Mouse (Mus musculus) liver, embryonic 16.5 days (tissue): ENCODE results near the gene Tlr9. TPM values are rescaled to one million over a fixed set of nuclear protein-coding genes. Genes with fewer than 3 reads are reported as not detected.

Source experiments
- ATAC-seq: fragments of 200-750 bp; cut with Nextera tagmentation; 2 replicates; pipeline ENCODE4 v1.8.0; 2017; ENCODE audit warnings: low read depth, mild to moderate bottlenecking, moderate number of reproducible peaks, moderate library complexity
- H3K27ac ChIP-seq: fragments of 300-500 bp; sonication (generic); 2 replicates; pipeline ENCODE4 v1.5.1; 2014; ENCODE audit warnings: mild to moderate bottlenecking, low read length
- H3K27me3 ChIP-seq: fragments of 300-500 bp; sonication (generic); 2 replicates; pipeline ENCODE4 v1.6.1; 2014; ENCODE audit warnings: low read depth, low read length, mixed read lengths; ENCODE audit not compliant: control insufficient read depth, insufficient read depth
- H3K36me3 ChIP-seq: fragments of 300-500 bp; sonication (generic); 2 replicates; pipeline ENCODE4 v1.6.1; 2014; ENCODE audit warnings: mild to moderate bottlenecking; ENCODE audit not compliant: control insufficient read depth, insufficient read depth
- H3K4me1 ChIP-seq: fragments of 300-500 bp; sonication (generic); 2 replicates; pipeline ENCODE4 v1.6.1; 2014; ENCODE audit warnings: low read depth, low read length, mixed read lengths; ENCODE audit not compliant: control insufficient read depth
- H3K4me2 ChIP-seq: fragments of 300-500 bp; sonication (generic); 2 replicates; pipeline ENCODE4 v1.6.1; 2014; ENCODE audit warnings: low read depth, low read length, mixed read lengths
- H3K4me3 ChIP-seq: fragments of 300-500 bp; sonication (generic); 2 replicates; pipeline ENCODE4 v1.5.1; 2014; ENCODE audit warnings: low read depth, mild to moderate bottlenecking, low read length
- H3K9ac ChIP-seq: fragments of 300-500 bp; sonication (generic); 2 replicates; pipeline ENCODE4 v1.6.1; 2014; ENCODE audit warnings: low read depth, low read length
- H3K9me3 ChIP-seq: fragments of 300-500 bp; sonication (generic); replicated peaks from 2 replicates; pipeline ENCODE4 v1.6.1; 2016; ENCODE audit warnings: low read length; ENCODE audit not compliant: control insufficient read depth
- WGBS: fragments of 180-500 bp; shearing (Covaris S2); extraction: QIAGEN DNeasy Blood & Tissue Kit; methylation state at CpG from one replicate; pipeline ENCODE4 v1.1.7; 2014; ENCODE audit not compliant: insufficient replicate concordance; 5-methylcytosine and 5-hydroxymethylcytosine counted together
- polyA plus RNA-seq: library from polyadenylated mRNA; unstranded; fragments of >200 nt; fragmentation: Nextera tagmentation; extraction: Ambion mirVana; gene quantifications from 2 replicates; pipeline ENCODE4 v1.2.1, GENCODE M21; 2015

Tlr9 gene
- polyA plus RNA-seq, 1 experiment from 2014 or later = 0.05 TPM

GRCm38 (mm10) chr9:106235194-106235830, 12.9 kb downstream of the Tlr9 start:
- peaks cover 30% of the 10 kb centered on the region for H3K36me3 ChIP-seq
- no peaks in the 10 kb centered on the region for H3K9me3 ChIP-seq
- H3K4me1 ChIP-seq = no peaks in the 10 kb centered on the region; the same call in 1 of the 2 replicates
- WGBS = 84% methylated on average over 23 of the region's 23 CpGs
- no peaks in the 10 kb centered on the region for H3K27me3 ChIP-seq
- no peak overlapping the region for H3K9ac ChIP-seq
- ATAC-seq = no peak
- no peak overlapping the region for H3K27ac ChIP-seq
- no peak overlapping the region for H3K4me3 ChIP-seq
- H3K4me2 ChIP-seq = no peak overlapping the region

- Histone ChIP-seq H3K27me3 (no peaks in the 10 kb centered on the region), H3K9me3 (no peaks in the 10 kb centered on the region), H3K9ac (no peak overlapping the region), H3K36me3 (peaks cover 32% of the 10 kb centered on the region), H3K4me3 (no peak overlapping the region), H3K4me1 (no peaks in the 10 kb centered on the region; the same call in 1 of the 2 replicates), H3K4me2 (no peak overlapping the region), H3K27ac (no peak overlapping the region)
- WGBS = 81% methylated on average over 23 of the region's 23 CpGs
- ATAC-seq = 0 out of 2 replicates have a peak, but pooled peaks have one; percentile 25
Measured at GRCm38 (mm10) chr9:106236156-106236817, 13.9 kb downstream of the Tlr9 start.

- H3K4me3 ChIP-seq = no peak overlapping the region
- H3K27ac ChIP-seq = no peak overlapping the region
- H3K4me1 ChIP-seq = no peaks in the 10 kb centered on the region; the same call in 1 of the 2 replicates
- no peak overlapping the region for H3K9ac ChIP-seq
- H3K27me3 ChIP-seq = no peaks in the 10 kb centered on the region
- H3K9me3 ChIP-seq = no peaks in the 10 kb centered on the region
- peaks cover 32% of the 10 kb centered on the region for H3K36me3 ChIP-seq
- H3K4me2 ChIP-seq = no peak overlapping the region
- ATAC-seq = no peak
- WGBS = 73% methylated on average over 3 of the region's 3 CpGs
Measured at GRCm38 (mm10) chr9:106236818-106237211, 14.4 kb downstream of the Tlr9 start.

DNA sequence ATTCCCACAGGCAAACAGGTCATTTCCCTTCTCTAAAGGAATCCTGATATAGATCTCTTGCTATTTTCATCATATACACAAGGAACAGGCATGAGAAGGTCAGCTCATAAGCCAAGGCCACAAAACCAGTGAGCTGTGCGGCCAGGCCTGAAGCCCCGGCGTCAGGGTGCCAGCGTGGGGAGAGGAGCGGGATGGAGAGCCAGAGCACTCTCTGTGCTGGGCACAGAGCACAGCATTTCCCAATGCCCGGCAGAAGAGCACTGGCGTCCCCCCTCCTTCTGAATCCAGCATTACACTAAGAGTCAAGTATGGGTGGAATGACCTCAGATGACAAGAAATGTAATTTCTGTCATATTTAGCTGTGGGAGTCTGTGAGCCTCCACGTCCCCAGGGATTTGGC, 15.0 kb downstream of the Tlr9 start:
- Histone ChIP-seq H3K9me3 (no peaks in the 10 kb centered on the region), H3K4me3 (no peak overlapping the region), H3K27ac (no peak overlapping the region), H3K4me2 (no peak overlapping the region), H3K9ac (no peak overlapping the region), H3K36me3 (peaks cover 32% of the 10 kb centered on the region), H3K4me1 (no peaks in the 10 kb centered on the region; the same call in 1 of the 2 replicates), H3K27me3 (no peaks in the 10 kb centered on the region)
- WGBS = 73% methylated on average over 8 of the region's 8 CpGs
- no peak for ATAC-seq

DNA sequence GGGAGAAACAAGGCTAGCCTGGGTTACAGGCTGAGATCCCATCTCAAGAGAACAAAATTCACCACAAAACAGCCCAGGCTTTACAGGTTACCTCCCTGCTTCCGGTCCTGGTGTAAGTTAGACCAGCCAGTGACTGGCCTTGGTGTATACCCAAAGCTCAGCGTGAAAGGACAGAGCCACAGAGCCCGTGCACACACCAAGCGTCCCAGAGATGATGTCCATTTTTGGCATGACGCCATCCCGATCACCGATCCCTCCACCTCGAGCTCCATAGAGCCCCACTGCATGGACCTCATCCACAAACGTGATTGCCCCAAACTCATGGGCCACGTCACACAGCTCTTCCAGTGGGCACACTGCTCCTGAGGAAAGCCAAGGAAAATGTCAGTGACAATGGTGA, 15.5 kb downstream of the Tlr9 start:
- 80% methylated on average over 10 of the region's 10 CpGs for WGBS
- no peak overlapping the region for H3K9ac ChIP-seq
- no peaks in the 10 kb centered on the region for H3K27me3 ChIP-seq
- H3K4me2 ChIP-seq = no peak overlapping the region
- H3K4me3 ChIP-seq = no peak overlapping the region
- peaks cover 32% of the 10 kb centered on the region for H3K36me3 ChIP-seq
- H3K27ac ChIP-seq = no peak overlapping the region
- H3K9me3 ChIP-seq = no peaks in the 10 kb centered on the region
- no peaks in the 10 kb centered on the region; the same call in 1 of the 2 replicates for H3K4me1 ChIP-seq
- no peak for ATAC-seq

DNA sequence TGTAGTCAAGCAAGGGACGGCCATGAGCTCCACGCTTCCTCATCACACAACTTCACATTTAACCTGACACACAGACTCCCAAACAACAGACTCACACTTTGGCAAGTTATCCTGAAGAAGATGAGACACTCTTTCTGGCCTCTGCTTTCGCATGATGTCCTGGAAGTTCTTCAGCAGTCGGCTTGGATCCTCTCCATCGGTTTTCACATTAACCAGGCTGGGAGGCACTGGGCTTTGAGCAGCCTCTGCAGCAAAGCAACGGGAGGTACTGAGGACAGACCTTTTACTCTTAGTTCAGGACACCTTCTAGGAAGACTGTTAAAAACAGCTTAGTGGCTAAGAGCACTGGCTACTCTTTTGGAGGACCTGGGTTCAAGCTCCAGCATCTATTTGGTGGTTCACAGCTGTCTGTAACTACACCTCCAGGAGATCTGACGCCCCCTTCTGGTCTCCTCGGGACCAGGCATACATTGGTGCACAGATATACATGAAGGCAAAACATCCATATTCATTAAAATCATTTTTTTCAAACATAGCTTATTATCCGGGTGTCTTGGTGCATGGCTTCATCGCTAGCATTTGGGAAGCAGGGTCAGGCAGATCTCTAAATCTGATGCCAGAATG, 19.3 kb downstream of the Tlr9 start:
- Histone ChIP-seq H3K9me3 (no peaks in the 10 kb centered on the region), H3K4me1 (peaks cover 2% of the 10 kb centered on the region; the same call in 1 of the 2 replicates), H3K27me3 (no peaks in the 10 kb centered on the region), H3K36me3 (peaks cover 19% of the 10 kb centered on the region), H3K27ac (no peak overlapping the region), H3K4me2 (no peak overlapping the region), H3K9ac (no peak overlapping the region), H3K4me3 (no peak overlapping the region)
- WGBS = 77% methylated on average over 10 of the region's 10 CpGs
- ATAC-seq = no peak

DNA sequence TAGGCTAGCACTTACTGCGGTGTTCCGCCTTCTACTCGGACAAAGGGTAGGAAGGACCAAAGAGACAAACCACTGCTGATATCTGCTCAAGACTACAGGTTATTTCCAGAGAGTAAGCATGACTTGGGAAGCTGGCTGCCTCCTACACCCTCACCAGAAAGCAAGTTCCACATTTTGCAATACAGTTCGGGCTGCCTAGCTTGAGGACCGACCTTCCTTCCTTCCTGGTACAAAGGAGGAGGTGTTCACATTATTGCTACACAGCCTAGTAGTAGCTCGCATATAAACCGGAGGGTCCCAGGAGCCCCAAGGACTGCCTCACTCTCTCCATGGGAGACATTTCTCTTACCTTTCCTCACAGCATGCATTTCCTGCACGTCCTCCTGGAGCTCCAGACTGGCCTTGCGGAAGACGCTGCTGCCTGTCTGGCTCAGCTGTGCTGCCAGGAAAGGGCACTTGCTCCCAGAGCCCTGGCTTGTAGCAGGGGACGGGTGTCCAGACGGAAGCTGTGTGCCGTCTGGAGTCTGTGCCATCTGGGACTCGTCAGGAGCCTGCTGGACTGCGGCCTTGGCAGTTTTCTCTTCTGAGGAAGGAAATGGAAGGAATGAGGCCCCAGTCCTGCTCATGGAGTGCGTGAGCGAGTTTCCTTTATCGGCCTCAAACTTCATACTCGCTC, 20.6 kb downstream of the Tlr9 start:
- ATAC-seq = no peak
- WGBS = 52% methylated on average over 19 of the region's 19 CpGs
- Histone ChIP-seq H3K4me1 (peaks cover 9% of the 10 kb centered on the region; the same call in 1 of the 2 replicates), H3K9me3 (no peaks in the 10 kb centered on the region), H3K4me3 (no peak overlapping the region), H3K36me3 (peaks cover 13% of the 10 kb centered on the region), H3K4me2 (no peak overlapping the region; the same call in 1 of the 2 replicates), H3K27ac (peak overlapping the region; percentile 49; the same call in 1 of the 2 replicates), H3K27me3 (no peaks in the 10 kb centered on the region), H3K9ac (no peak overlapping the region)

DNA sequence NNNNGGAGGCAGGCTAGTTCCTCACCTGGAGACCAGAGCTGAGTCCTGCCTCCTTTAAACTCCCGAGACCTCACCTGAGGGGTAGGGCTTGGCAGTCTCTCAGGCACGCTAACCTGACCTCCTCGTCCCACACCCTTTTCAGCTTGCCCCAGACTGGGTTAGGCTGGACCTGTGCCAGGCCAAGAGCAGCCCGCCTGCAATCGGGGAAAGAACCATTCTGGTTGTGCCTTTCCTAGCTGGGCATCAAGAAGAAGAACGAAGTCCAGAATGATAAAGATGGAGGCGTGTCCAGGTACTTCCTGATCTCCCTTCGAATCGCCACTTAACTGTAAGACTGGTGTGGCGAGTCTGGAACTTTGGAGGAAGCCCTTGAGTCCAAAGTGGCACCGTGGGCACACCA, 27.2 kb downstream of the Tlr9 start:
- no peak overlapping the region for H3K4me2 ChIP-seq
- H3K9me3 ChIP-seq = no peaks in the 10 kb centered on the region
- ATAC-seq = no peak
- H3K9ac ChIP-seq = no peak overlapping the region
- peaks cover 9% of the 10 kb centered on the region; the same call in 1 of the 2 replicates for H3K4me1 ChIP-seq
- no peaks in the 10 kb centered on the region for H3K27me3 ChIP-seq
- H3K36me3 ChIP-seq = no peaks in the 10 kb centered on the region
- H3K4me3 ChIP-seq = no peak overlapping the region
- WGBS = 68% methylated on average over 11 of the region's 11 CpGs
- no peak overlapping the region for H3K27ac ChIP-seq
